Comparison of ENCODE assay signal across 18 mouse cellular contexts in genomic region chr3:6730066-6730465, GRCm38 (mm10).
A peak's percentile ranks its signal among the peaks of the same experiment; 100 is the strongest.
DNase-seq lines count a peak whose midpoint lies in the region; ATAC-seq and TF ChIP-seq lines count a peak whose summit lies in the region.
"Had no signal": no experiment of that assay in that cellular context is flagged by ENCODE, and none has a peak within 500 bp of the region (broad histone marks: within the 10 kb centered on the region; RNA-seq: fewer than 3 reads in every experiment).

No protein-coding gene starts in this region.

- no peaks in the 10 kb centered on the region for H3K36me3 ChIP-seq in forebrain, embryonic 14.5 days (ENCODE audit: control insufficient read depth, insufficient read depth, low read length)
- H3K36me3 ChIP-seq in forebrain, embryonic 10.5 days (replicated peaks), result no peaks in the 10 kb centered on the region
- H3K36me3 ChIP-seq in lung, embryonic 14.5 days (ENCODE audit: insufficient read depth), result no peaks in the 10 kb centered on the region
- H3K36me3 ChIP-seq in embryonic facial prominence, embryonic 14.5 days (ENCODE audit: control insufficient read depth, insufficient read depth, low read length), result no peaks in the 10 kb centered on the region
- H3K36me3 ChIP-seq: forebrain, embryonic 12.5 days; heart, embryonic 12.5 days; hindbrain, embryonic 15.5 days had no signal

- no peak overlapping the region for H3K4me3 ChIP-seq in forebrain, embryonic 14.5 days (ENCODE audit: low read depth, low read length)
- H3K4me3 ChIP-seq in forebrain, embryonic 10.5 days, result no peak overlapping the region
- H3K4me3 ChIP-seq in lung, embryonic 14.5 days (ENCODE audit: low read depth, low read length), result no peak overlapping the region
- no peak overlapping the region for H3K4me3 ChIP-seq in embryonic facial prominence, embryonic 14.5 days (ENCODE audit: low read depth, low read length)
- H3K4me3 ChIP-seq: forebrain, embryonic 12.5 days; gastrocnemius, adult 2 months; heart, embryonic 12.5 days; hindbrain, embryonic 15.5 days had no signal

- no peak overlapping the region for H3K9ac ChIP-seq in forebrain, embryonic 14.5 days (ENCODE audit: low read length)
- no peak overlapping the region for H3K9ac ChIP-seq in lung, embryonic 14.5 days
- H3K9ac ChIP-seq in embryonic facial prominence, embryonic 14.5 days (ENCODE audit: low read depth, low read length), result no peak overlapping the region
- H3K9ac ChIP-seq: forebrain, embryonic 12.5 days; forebrain, postnatal 0 days; heart, embryonic 12.5 days; hindbrain, embryonic 15.5 days had no signal

- no peak for TF ChIP-seq CTCF in lung, embryonic 14.5 days (IDR thresholded peaks at IDR 0.05; ENCODE audit: low read depth)

- no peaks in the 10 kb centered on the region for H3K4me1 ChIP-seq in forebrain, embryonic 14.5 days (ENCODE audit: control insufficient read depth, insufficient read depth, low read length)
- peaks cover 4% of the 10 kb centered on the region; the same call in 1 of the 2 replicates for H3K4me1 ChIP-seq in forebrain, embryonic 10.5 days
- H3K4me1 ChIP-seq in lung, embryonic 14.5 days (ENCODE audit: insufficient read depth), result no peaks in the 10 kb centered on the region
- no peaks in the 10 kb centered on the region; the same call in 1 of the 2 replicates for H3K4me1 ChIP-seq in embryonic facial prominence, embryonic 14.5 days (ENCODE audit: control insufficient read depth, insufficient read depth, low read length)
- H3K4me1 ChIP-seq: forebrain, embryonic 12.5 days; heart, embryonic 12.5 days; hindbrain, embryonic 15.5 days had no signal

- no peak for ATAC-seq in forebrain, embryonic 14.5 days
- no peak for ATAC-seq in lung, embryonic 14.5 days (ENCODE audit: insufficient read depth)
- no peak for ATAC-seq in embryonic facial prominence, embryonic 14.5 days (ENCODE audit: low read depth)
- ATAC-seq: forebrain, postnatal 0 days had no signal

- no peak overlapping the region for H3K4me2 ChIP-seq in forebrain, embryonic 14.5 days (ENCODE audit: low read length)
- H3K4me2 ChIP-seq in lung, embryonic 14.5 days, result no peak overlapping the region
- H3K4me2 ChIP-seq in embryonic facial prominence, embryonic 14.5 days (ENCODE audit: low read depth, low read length), result no peak overlapping the region
- H3K4me2 ChIP-seq: forebrain, embryonic 12.5 days; heart, embryonic 12.5 days; hindbrain, embryonic 15.5 days had no signal

- DNase-seq in forebrain, embryonic 14.5 days (ENCODE audit: low spot score), result peak; percentile 44
- no peak for DNase-seq in forebrain, embryonic 10.5 days (ENCODE audit: extremely low spot score, low spot score)
- peak; percentile 25 for DNase-seq in lung, embryonic 14.5 days
- no peak for DNase-seq in lung, postnatal 4 days
- peak; percentile 71 for DNase-seq in embryonic facial prominence, embryonic 14.5 days (ENCODE audit: low spot score)
- no peak for DNase-seq in right cerebral cortex, adult 2 months (ENCODE audit: low spot score in 2 of 2)
- no peak for DNase-seq in cerebellum, adult 11 months
- DNase-seq: adrenal gland, adult 2 months; adrenal gland, postnatal 25 days; cerebellum, adult 8-10 months; cerebellum, postnatal 14 days; forebrain, postnatal 0 days; gastrocnemius, adult 2 months; gastrocnemius, postnatal 25 days had no signal

- no peak overlapping the region for H3K27ac ChIP-seq in forebrain, embryonic 14.5 days (ENCODE audit: low read depth, low read length)
- no peak overlapping the region for H3K27ac ChIP-seq in forebrain, embryonic 10.5 days
- H3K27ac ChIP-seq in lung, embryonic 14.5 days (ENCODE audit: low read depth), result no peak overlapping the region
- H3K27ac ChIP-seq in embryonic facial prominence, embryonic 14.5 days (replicated peaks; ENCODE audit: low read depth, low read length), result no peak overlapping the region
- H3K27ac ChIP-seq: forebrain, embryonic 12.5 days; gastrocnemius, adult 2 months; hindbrain, embryonic 15.5 days had no signal

- H3K9me3 ChIP-seq in forebrain, embryonic 14.5 days (replicated peaks; ENCODE audit: control insufficient read depth, low read length), result no peaks in the 10 kb centered on the region
- no peaks in the 10 kb centered on the region for H3K9me3 ChIP-seq in forebrain, embryonic 10.5 days
- H3K9me3 ChIP-seq in lung, embryonic 14.5 days (ENCODE audit: low read depth, low read length), result no peaks in the 10 kb centered on the region
- no peaks in the 10 kb centered on the region for H3K9me3 ChIP-seq in embryonic facial prominence, embryonic 14.5 days (ENCODE audit: control insufficient read depth, low read length)
- H3K9me3 ChIP-seq: forebrain, embryonic 12.5 days; heart, embryonic 12.5 days; hindbrain, embryonic 15.5 days had no signal

- H3K27me3 ChIP-seq in forebrain, embryonic 14.5 days (replicated peaks; ENCODE audit: control insufficient read depth, insufficient read depth, low read length), result no peaks in the 10 kb centered on the region
- no peaks in the 10 kb centered on the region for H3K27me3 ChIP-seq in forebrain, embryonic 10.5 days (ENCODE audit: poor library complexity, severe bottlenecking)
- H3K27me3 ChIP-seq in lung, embryonic 14.5 days (ENCODE audit: insufficient read depth, low read length), result no peaks in the 10 kb centered on the region
- H3K27me3 ChIP-seq in embryonic facial prominence, embryonic 14.5 days (replicated peaks; ENCODE audit: control insufficient read depth, insufficient read depth, low read length), result no peaks in the 10 kb centered on the region
- H3K27me3 ChIP-seq: CH12.LX; forebrain, embryonic 12.5 days; heart, embryonic 12.5 days; hindbrain, embryonic 15.5 days had no signal

Comparison
In these comparisons a context has a peak if more than half of its experiments do, and no peak if none do; other contexts are left out.
1. DNase-seq: peak in forebrain, embryonic 14.5 days (single experiment), lung, embryonic 14.5 days (single experiment) and embryonic facial prominence, embryonic 14.5 days (single experiment); none in forebrain, embryonic 10.5 days (single experiment), lung, postnatal 4 days (0 of 2), right cerebral cortex, adult 2 months (0 of 2) and cerebellum, adult 11 months (single experiment).